Mouse (Mus musculus): ENCODE results near the gene Adcy6.
A peak's percentile ranks its signal among the peaks of the same experiment; 100 is the strongest.
"Not testable (repeated sequence)": the region's sequence is repeated elsewhere in the genome, so short reads cannot be mapped to it uniquely, and the experiment has no call there.

Adcy6 gene

GRCm38 (mm10) chr15:98600036-98600709 lies 9.7 kb downstream of the Adcy6 start:
- DNase-seq, result no peak

- DNase-seq, result no peak
These were observed 13.3 kb downstream of the Adcy6 start for GRCm38 (mm10) chr15:98596609-98597008.

DNA sequence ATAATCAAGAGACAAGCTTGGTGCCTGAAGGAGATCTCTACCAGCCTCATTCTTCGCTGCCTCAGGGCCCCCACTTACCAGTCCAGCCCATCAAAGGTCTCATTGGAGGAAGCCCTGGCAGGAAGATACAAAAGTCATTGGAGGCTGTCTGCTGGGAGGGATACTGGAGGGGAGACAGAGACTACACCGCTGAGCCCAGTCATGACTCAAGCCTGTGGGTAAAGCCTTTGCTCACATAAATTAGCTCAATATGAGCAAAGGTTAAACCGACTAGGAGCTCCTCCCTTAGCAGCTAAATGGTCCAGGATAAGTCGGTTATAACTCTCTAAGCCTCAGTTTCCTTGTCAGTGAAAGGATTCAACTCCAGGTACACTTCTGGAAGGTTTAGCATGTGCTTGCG lies 14.8 kb downstream of the Adcy6 start:
- no peak for DNase-seq

DNA sequence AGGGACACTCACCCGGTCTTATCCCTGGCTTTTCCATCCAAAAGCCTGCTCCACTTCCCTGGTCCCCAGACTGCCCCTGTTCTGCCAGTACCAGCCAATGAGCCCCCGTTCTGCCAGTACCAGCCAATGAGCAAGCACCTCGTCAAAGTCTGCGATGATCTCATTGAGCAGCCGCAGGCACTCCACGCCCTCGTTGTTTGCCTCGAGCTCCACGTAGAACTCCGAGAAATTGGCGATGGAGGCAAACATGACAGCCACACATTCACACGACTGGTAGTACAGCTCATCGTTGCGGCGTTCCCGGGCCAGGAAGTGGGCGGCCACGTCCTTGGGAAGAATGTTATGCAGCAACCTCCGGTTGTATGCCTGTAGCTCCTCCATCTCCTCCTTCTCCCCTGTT lies 15.7 kb downstream of the Adcy6 start:
- no peak for DNase-seq

GRCm38 (mm10) chr15:98591396-98591795 lies 18.5 kb downstream of the Adcy6 start:
- DNase-seq, result no peak

DNA sequence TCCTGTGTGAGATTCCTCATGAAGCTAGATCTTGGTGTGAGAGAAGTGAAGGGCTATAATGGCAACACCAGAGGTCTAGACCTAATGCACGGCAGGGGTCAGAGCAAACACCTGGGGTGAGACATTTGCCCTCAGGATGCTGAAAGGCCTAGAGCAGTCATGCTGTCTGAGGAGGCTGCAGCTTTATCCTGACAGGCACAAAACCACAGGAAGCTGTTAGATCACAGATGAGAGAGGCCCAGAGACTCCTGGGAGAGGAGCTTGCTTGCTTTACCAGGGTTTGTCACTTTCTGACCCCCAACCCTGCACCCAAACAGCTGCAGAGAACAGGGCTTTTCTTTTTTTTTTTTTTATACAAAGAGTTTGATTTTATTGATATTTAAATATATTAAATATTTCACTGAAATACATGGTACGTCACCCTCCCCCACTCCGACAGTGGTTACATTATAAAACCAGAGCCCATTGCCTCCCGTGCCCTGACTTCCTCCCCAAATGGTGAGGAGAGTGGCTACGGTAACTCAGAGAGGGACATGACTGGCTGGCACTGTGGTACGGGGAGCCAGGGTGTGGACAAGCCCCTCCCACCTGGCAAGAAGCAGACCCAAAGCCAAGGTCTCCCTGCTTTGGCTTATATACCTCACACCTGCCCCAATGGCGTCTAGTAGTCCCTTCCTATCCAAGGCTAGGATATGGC lies 20.1 kb downstream of the Adcy6 start:
- DNase-seq, result peak in 1 of 2 experiments; percentile 0

DNA sequence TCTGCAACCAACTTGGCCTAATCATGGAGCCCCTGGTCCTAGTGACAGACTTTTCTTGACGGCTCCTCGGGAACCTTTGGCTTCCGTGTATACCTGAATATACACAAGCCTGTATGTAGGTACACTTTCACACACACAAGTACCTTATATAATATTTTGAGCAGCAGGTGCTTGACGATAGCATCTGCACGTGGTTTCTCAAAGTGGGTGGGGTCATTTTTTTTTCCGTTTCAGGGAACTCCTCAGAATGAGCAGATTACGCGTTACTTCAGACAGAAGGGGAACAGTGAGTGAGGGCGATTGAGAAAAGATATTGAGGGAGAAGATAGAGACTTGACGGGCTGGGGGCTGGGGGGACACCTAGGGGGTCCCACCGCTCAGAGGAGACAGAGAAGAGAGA lies 22.1 kb downstream of the Adcy6 start:
- DNase-seq, result no peak

DNA sequence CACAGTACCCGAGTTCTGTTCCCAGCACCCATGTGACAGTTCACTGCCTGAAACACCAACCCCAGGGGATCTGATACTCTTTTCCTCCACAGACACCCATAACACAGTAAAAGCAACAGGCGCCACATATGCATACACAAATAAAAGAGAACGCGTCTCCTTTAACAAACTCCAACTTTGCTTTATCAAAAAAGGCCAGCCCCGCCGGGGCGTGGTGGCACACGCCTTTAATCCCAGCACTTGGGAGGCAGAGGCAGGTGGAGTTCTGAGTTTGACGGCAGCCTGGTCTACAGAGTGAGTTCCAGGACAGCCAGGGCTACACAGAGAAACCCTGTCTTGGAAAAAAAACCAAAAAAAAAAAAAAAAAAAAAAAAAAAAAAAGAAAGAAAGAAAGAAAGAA lies 23.7 kb downstream of the Adcy6 start:
- DNase-seq, result not testable (repeated sequence)

DNA sequence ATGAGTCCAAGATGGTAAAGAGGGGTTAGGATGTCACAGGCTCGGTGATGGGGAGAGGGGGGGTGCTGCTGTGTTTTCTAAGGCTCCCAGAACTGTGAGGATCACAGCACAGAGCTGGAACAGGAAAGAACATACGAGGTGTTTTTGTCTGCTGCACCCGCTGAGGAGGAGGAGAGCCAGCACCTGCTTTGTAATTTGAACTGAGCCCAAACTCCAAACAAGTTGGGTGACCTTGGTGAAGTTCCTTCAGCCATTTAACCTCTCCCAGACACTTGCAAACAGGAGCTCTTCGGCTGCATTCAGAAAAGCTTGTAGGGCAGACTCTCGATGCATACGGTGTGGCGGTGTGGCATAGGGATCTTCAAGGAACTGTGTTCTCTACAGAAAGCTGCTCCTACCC lies 24.5 kb downstream of the Adcy6 start:
- no peak for DNase-seq

- no peak for DNase-seq
These were observed 26.9 kb downstream of the Adcy6 start for GRCm38 (mm10) chr15:98582996-98583395.

DNA sequence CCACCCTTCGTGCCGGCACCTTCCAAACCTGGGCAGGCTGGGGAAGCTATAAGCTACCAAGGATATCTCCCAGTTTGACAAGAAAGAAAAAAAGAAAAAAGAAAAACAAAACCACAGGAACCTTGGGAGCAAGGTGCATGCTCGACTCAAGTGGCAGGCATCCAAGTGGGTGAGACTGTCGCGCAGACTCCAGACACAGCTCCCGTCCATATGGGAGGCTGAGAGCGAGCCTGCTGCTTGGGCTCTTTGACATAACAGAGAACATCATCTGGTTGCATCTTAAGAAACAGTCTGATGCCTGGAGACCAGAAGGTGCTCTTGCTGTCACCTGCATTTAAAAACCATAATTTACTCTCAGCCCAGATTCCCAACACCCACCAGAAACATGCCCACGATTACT lies 27.5 kb downstream of the Adcy6 start:
- DNase-seq, result no peak

- peak; percentile 77 to 86 for DNase-seq
These were observed 29.9 kb downstream of the Adcy6 start for GRCm38 (mm10) chr15:98579795-98580464.

DNA sequence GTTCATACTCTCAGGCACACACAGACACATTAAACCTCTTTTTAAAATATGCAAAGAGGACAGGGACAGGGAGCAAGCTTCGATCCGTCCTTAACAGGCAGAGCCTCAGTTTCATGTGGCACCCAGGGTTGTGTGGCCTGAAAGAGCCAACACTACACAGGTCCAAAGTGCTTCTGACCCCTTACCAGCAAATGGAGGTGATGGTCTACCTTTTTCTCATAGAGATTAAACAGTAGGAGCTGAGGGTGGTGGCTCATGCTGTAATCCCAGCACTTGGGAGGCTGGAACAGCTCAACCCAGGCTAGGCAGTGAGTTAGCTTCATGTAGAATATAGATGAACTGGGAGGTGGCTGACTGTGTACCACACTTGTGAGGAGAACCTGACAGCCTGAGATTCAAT lies 30.6 kb downstream of the Adcy6 start:
- DNase-seq, result no peak

- no peak for DNase-seq
These were observed 36.6 kb downstream of the Adcy6 start for GRCm38 (mm10) chr15:98573293-98573692.

DNA sequence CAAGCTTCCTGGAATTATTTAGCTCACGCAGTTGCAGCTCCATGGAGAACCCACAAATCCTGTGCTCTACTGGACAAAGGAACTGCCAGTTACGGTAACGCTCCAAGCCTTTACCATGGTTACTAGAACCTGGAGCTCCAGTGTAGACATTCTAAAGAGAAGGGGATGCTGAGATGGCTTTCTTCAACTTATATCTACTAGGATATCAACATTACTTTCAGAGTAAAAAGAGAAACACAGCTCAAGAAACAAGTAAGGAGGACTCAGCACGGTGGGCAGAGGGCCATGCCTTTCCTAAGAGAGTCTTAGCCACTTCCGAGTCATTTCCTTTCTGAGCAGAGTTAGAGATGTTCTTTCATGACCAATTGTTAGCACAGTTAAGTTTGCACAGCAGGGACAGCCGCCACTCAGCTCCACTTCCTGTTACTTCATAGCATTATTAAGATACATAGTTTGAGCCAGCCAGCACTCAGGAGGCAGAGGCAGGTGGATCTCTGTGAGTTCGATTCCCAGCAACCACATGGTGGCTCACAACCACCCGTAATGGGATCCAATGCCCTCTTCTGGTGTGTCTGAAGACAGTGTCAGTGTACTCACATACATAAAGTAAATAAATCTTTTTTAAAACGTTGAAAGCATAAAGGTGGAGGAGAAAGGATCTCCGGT lies 38.9 kb downstream of the Adcy6 start, which contains the start of the genes Ccnt1 and 4930415O20Rik:
Gene Ccnt1, minus strand, starts transcription at position 51 of the 666 bp plus-strand sequence.
Gene 4930415O20Rik, plus strand, starts transcription at position 132 of the 666 bp plus-strand sequence.
- DNase-seq, result no peak

GRCm38 (mm10) chr15:98569795-98570365 lies 40.0 kb downstream of the Adcy6 start:
- DNase-seq, result no peak

DNA sequence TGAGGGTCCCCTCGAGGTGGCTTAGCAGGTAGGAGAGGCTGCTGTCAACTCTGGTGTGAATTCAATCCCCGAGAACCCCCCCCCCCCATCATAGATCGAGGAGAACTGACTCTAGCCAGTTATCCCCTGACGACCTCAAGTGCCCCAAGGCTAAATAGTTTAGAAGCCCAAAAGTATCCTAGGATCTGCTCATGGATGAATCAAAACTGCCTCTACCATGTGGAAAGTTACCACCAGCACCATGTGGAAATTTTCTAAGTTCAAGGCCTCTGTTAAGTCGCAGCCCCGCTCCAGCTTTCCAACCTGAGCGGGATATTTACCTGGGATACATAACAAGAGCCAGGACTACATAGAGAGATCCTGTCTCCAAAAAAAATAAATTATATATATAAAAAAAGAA lies 40.7 kb downstream of the Adcy6 start:
- no peak for DNase-seq

DNA sequence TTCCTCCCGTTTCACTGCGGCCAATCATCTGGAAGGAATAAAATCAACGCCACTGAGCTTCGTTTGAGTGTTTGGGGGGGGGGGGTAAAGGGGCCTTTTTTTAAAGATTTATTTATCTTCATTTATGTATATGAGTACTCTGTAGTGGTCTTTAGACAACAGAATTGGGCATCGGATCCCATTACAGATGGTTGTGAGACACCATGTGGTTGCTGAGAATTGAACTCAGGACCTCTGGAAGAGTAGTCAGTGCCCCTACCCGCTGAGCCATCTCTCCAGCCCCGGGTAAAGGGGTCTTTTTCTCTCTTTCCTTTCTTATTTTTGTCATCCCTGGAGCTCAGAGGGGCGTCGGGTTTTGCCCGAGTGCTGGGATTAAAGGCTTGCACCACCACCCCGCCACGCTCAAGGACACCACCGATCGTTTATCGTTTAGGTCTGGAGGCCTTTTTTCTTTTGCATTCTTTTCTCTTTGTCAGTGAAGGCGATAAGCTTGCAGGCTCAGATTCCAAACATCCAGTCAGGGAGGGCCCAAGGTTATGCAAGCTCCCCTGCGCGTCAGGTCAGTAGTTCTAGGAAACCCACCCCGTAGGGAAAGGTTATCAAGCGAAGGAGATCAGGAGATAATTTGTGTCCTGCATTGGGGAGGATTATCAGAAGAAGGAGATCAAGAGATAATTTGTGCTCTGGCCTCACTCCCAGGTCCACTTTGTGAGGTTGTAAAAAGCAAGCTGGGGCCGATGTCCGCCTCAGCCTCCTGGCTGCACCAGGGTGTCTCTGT lies 41.4 kb downstream of the Adcy6 start:
- DNase-seq, result no peak

GRCm38 (mm10) chr15:98567278-98568134 lies 42.4 kb downstream of the Adcy6 start:
- peak; percentile 100 for DNase-seq

DNA sequence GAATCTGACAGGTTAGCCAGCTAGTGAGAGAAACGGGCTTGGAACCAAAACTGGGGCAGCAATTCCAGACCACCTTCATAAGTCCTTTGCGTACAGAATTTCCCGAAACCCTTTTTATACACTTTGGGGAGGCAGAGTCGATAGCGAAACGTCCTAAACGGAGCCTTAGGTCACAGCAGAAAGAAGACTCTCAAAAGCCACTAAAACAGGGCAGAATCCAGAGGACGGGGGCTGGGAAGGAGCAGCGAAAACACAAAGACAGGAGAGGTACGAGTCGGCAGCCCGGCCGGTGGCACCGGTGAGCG lies 43.0 kb downstream of the Adcy6 start:
- DNase-seq, result no peak

DNA sequence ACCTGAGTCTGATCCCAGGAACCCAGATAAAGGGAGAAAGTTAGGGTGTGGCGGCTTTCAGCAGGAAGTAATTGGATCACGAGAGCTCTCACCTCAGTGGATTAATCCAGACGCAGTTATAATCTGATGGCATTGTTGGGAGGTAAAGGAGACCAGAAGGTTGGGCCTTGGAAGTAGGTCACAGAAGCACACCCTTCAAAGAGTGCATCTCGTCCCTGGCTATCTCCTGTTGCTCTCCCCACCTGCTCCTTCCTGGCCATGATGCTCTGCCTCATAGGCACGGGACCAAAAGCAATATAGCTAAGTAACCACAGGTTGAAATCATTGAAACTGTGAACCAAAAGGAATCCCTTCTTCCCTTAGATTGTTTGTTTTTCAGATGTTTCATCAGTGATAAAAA lies 52.7 kb downstream of the Adcy6 start:
- peak in 1 of 2 experiments; percentile 21 for DNase-seq
